Mouse (Mus musculus) kidney, embryonic 16.5 days (tissue): ENCODE measurements at regions not wholly inside any gene's neighbourhood (a gene's known extent, or its start where the extent isn't known, plus 50 kb on each side); places are given as distances from the start of the nearest gene placed in this dataset.

ENCODE experiments used
- ATAC-seq: fragments of 200-750 bp; cut with Nextera tagmentation; 2 replicates; pipeline ENCODE4 v1.8.0; 2017; ENCODE audit warnings: moderate TSS enrichment; ENCODE audit not compliant: low FRiP score, low TSS enrichment
- H3K27ac ChIP-seq: fragments of 300-500 bp; sonication (generic); 2 replicates; pipeline ENCODE4 v1.5.1; 2014; ENCODE audit warnings: low read length
- H3K27me3 ChIP-seq: fragments of 300-500 bp; sonication (generic); 2 replicates; pipeline ENCODE4 v1.6.1; 2014; ENCODE audit warnings: low read length, control low read depth, mixed read lengths; ENCODE audit not compliant: insufficient read depth
- H3K36me3 ChIP-seq: fragments of 300-500 bp; sonication (generic); 2 replicates; pipeline ENCODE4 v1.6.1; 2014; ENCODE audit warnings: low read length, control low read depth, mixed read lengths; ENCODE audit not compliant: insufficient read depth
- H3K4me1 ChIP-seq: fragments of 300-500 bp; sonication (generic); 2 replicates; pipeline ENCODE4 v1.6.1; 2014; ENCODE audit warnings: low read length, control low read depth, mixed read lengths; ENCODE audit not compliant: insufficient read depth
- H3K4me2 ChIP-seq: fragments of 300-500 bp; sonication (generic); replicated peaks from 2 replicates; pipeline ENCODE4 v1.6.1; 2014; ENCODE audit warnings: low read depth, low read length
- H3K4me3 ChIP-seq: fragments of 300-500 bp; sonication (generic); 2 replicates; pipeline ENCODE4 v1.5.1; 2014; ENCODE audit warnings: mild to moderate bottlenecking, low read length
- H3K9ac ChIP-seq: fragments of 300-500 bp; sonication (generic); replicated peaks from 2 replicates; pipeline ENCODE4 v1.6.1; 2014; ENCODE audit warnings: low read length
- H3K9me3 ChIP-seq: fragments of 300-500 bp; sonication (generic); 2 replicates; pipeline ENCODE4 v1.6.1; 2016; ENCODE audit warnings: low read length, control low read depth
- WGBS: fragments of 180-500 bp; shearing (Covaris S2); extraction: QIAGEN DNeasy Blood & Tissue Kit; methylation state at CpG from one replicate; pipeline ENCODE4 v1.1.7; 2014; 5-methylcytosine and 5-hydroxymethylcytosine counted together

- Histone ChIP-seq H3K27ac (no peak overlapping the region), H3K9ac (no peak overlapping the region), H3K4me1 (no peaks in the 10 kb centered on the region), H3K36me3 (no peaks in the 10 kb centered on the region), H3K4me3 (no peak overlapping the region), H3K27me3 (no peaks in the 10 kb centered on the region), H3K9me3 (no peaks in the 10 kb centered on the region), H3K4me2 (no peak overlapping the region)
- no peak for ATAC-seq
- WGBS: 96% methylated on average over 4 of the region's 4 CpGs
Observed at GRCm38 (mm10) chr15:96944741-96945140, 111.0 kb downstream of the Slc38a4 start.

GRCm38 (mm10) chr15:96942651-96943050, 113.1 kb downstream of the Slc38a4 start:
- no peaks in the 10 kb centered on the region for H3K36me3 ChIP-seq
- H3K9me3 ChIP-seq: no peaks in the 10 kb centered on the region
- ATAC-seq: no peak
- H3K4me1 ChIP-seq: no peaks in the 10 kb centered on the region
- 90% methylated on average over 4 of the region's 4 CpGs for WGBS
- H3K27me3 ChIP-seq: no peaks in the 10 kb centered on the region
- no peak overlapping the region for H3K4me3 ChIP-seq
- H3K4me2 ChIP-seq: no peak overlapping the region
- H3K27ac ChIP-seq: no peak overlapping the region
- H3K9ac ChIP-seq: no peak overlapping the region

- no peaks in the 10 kb centered on the region for H3K36me3 ChIP-seq
- H3K9me3 ChIP-seq: no peaks in the 10 kb centered on the region
- H3K4me2 ChIP-seq: no peak overlapping the region
- no peak overlapping the region for H3K9ac ChIP-seq
- no peaks in the 10 kb centered on the region for H3K27me3 ChIP-seq
- H3K4me1 ChIP-seq: no peaks in the 10 kb centered on the region
- no peak overlapping the region for H3K4me3 ChIP-seq
- whole genome bisulfite sequencing: 79% methylated on average over 4 of the region's 4 CpGs
- no peak for ATAC-seq
- H3K27ac ChIP-seq: no peak overlapping the region
Observed at GRCm38 (mm10) chr15:96938406-96938805, 117.3 kb downstream of the Slc38a4 start.

- no peak overlapping the region for H3K4me2 ChIP-seq
- no peaks in the 10 kb centered on the region for H3K36me3 ChIP-seq
- no peak for ATAC-seq
- 61% methylated on average over 6 of the region's 6 CpGs for WGBS
- no peak overlapping the region for H3K27ac ChIP-seq
- H3K4me1 ChIP-seq: no peaks in the 10 kb centered on the region
- H3K27me3 ChIP-seq: no peaks in the 10 kb centered on the region
- no peak overlapping the region for H3K9ac ChIP-seq
- H3K9me3 ChIP-seq: no peaks in the 10 kb centered on the region
- no peak overlapping the region for H3K4me3 ChIP-seq
Observed at GRCm38 (mm10) chr15:96937623-96938022, 118.1 kb downstream of the Slc38a4 start.

GRCm38 (mm10) chr15:96936705-96937346, 118.9 kb downstream of the Slc38a4 start:
- peak overlapping the region; percentile 46 for H3K4me2 ChIP-seq
- H3K9ac ChIP-seq: no peak overlapping the region
- WGBS: 4% methylated on average over 18 of the region's 18 CpGs
- no peaks in the 10 kb centered on the region for H3K27me3 ChIP-seq
- peak overlapping the region; percentile 20; the same call in 1 of the 2 replicates for H3K4me3 ChIP-seq
- H3K36me3 ChIP-seq: no peaks in the 10 kb centered on the region
- H3K27ac ChIP-seq: no peak overlapping the region
- no peaks in the 10 kb centered on the region for H3K4me1 ChIP-seq
- peak; percentile 92 for ATAC-seq
- no peaks in the 10 kb centered on the region for H3K9me3 ChIP-seq

- Histone ChIP-seq H3K4me2 (peak overlapping the region; percentile 46), H3K9ac (no peak overlapping the region), H3K36me3 (no peaks in the 10 kb centered on the region), H3K4me1 (no peaks in the 10 kb centered on the region), H3K27me3 (no peaks in the 10 kb centered on the region), H3K9me3 (no peaks in the 10 kb centered on the region), H3K4me3 (no peak overlapping the region), H3K27ac (no peak overlapping the region)
- WGBS: 59% methylated on average over 5 of the region's 5 CpGs
- ATAC-seq: 0 out of 2 replicates have a peak, but pooled peaks have one; percentile 27
Observed at GRCm38 (mm10) chr15:96936216-96936615, 119.5 kb downstream of the Slc38a4 start.

- no peak for ATAC-seq
- Histone ChIP-seq H3K4me2 (no peak overlapping the region), H3K27ac (no peak overlapping the region), H3K36me3 (no peaks in the 10 kb centered on the region), H3K9me3 (no peaks in the 10 kb centered on the region), H3K4me3 (no peak overlapping the region), H3K9ac (no peak overlapping the region), H3K4me1 (no peaks in the 10 kb centered on the region), H3K27me3 (no peaks in the 10 kb centered on the region)
- WGBS: 47% methylated on average over 3 of the region's 3 CpGs
Observed at GRCm38 (mm10) chr15:96933451-96933850, 122.3 kb downstream of the Slc38a4 start.

GRCm38 (mm10) chr15:96930531-96930930, 125.2 kb downstream of the Slc38a4 start:
- no peaks in the 10 kb centered on the region for H3K4me1 ChIP-seq
- no peak overlapping the region for H3K9ac ChIP-seq
- H3K36me3 ChIP-seq: no peaks in the 10 kb centered on the region
- no peaks in the 10 kb centered on the region for H3K9me3 ChIP-seq
- WGBS: 81% methylated on average over 6 of the region's 6 CpGs
- no peaks in the 10 kb centered on the region for H3K27me3 ChIP-seq
- no peak overlapping the region for H3K27ac ChIP-seq
- no peak overlapping the region for H3K4me2 ChIP-seq
- no peak for ATAC-seq
- no peak overlapping the region for H3K4me3 ChIP-seq

GRCm38 (mm10) chr15:96929788-96930187, 126.0 kb downstream of the Slc38a4 start:
- Histone ChIP-seq H3K9ac (no peak overlapping the region), H3K9me3 (no peaks in the 10 kb centered on the region), H3K4me3 (no peak overlapping the region), H3K36me3 (no peaks in the 10 kb centered on the region), H3K4me1 (no peaks in the 10 kb centered on the region), H3K27me3 (no peaks in the 10 kb centered on the region), H3K27ac (no peak overlapping the region), H3K4me2 (no peak overlapping the region)
- WGBS: 81% methylated on average over 4 of the region's 4 CpGs
- ATAC-seq: no peak

- Histone ChIP-seq H3K27ac (no peak overlapping the region), H3K36me3 (no peaks in the 10 kb centered on the region), H3K4me3 (no peak overlapping the region), H3K9me3 (no peaks in the 10 kb centered on the region), H3K4me1 (no peaks in the 10 kb centered on the region), H3K4me2 (no peak overlapping the region), H3K9ac (no peak overlapping the region), H3K27me3 (no peaks in the 10 kb centered on the region)
- no peak for ATAC-seq
- WGBS: 78% methylated on average over 4 of the region's 4 CpGs
Observed at GRCm38 (mm10) chr15:96928692-96929091, 127.1 kb downstream of the Slc38a4 start.
